Mouse (Mus musculus): ENCODE measurements around the gene Nr5a2.

DNA sequence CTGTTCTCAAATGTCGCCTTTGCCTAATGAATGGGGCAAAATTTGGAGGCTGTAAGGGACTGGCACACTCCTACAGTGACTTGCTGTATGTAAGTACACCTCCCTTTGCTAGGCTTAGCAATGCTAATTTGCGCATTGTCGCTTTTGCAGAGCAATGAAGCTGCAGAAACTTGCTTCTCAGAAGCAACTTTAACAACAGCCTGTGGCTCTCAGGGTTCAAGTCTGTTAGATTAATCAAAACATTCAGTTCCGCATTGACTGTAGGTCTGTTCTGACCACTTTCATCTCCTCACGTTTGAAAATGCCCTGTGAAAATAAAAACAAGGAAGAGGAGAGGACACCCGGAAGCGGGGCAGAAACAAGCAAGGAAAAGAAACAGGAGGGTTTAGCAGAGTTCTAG, 14.8 kb downstream of the Nr5a2 start:
- TF ChIP-seq CTCF (IDR thresholded peaks at IDR 0.05; ENCODE audit: low read depth, low read length) (no peak), POLR2A (IDR thresholded peaks at IDR 0.05; ENCODE audit: insufficient read depth, low read length) (no peak)
